Mouse (Mus musculus): ENCODE data around the gene Kansl2.

The Kansl2 gene

GRCm38 (mm10) chr15:98533881-98534627, at the start of gene Kansl2:
Kansl2 (minus strand) TSS chr15:98534264.
- peak; percentile 97 for DNase-seq (ENCODE audit: extremely low spot score)

GRCm38 (mm10) chr15:98582996-98583395, 48.9 kb upstream of the Kansl2 start:
- no peak for DNase-seq (ENCODE audit: extremely low spot score)

- no peak for DNase-seq (ENCODE audit: extremely low spot score)
Observed at GRCm38 (mm10) chr15:98582410-98582809, 48.3 kb upstream of the Kansl2 start.

- DNase-seq (ENCODE audit: extremely low spot score) = peak; percentile 79
Observed at GRCm38 (mm10) chr15:98579795-98580464, 45.9 kb upstream of the Kansl2 start.

GRCm38 (mm10) chr15:98579310-98579709, 45.2 kb upstream of the Kansl2 start:
- no peak for DNase-seq (ENCODE audit: extremely low spot score)

- DNase-seq (ENCODE audit: extremely low spot score) = no peak
Observed at GRCm38 (mm10) chr15:98573293-98573692, 39.2 kb upstream of the Kansl2 start.

GRCm38 (mm10) chr15:98570873-98571538, 36.9 kb upstream of the Kansl2 start, which contains the start of the genes Ccnt1 and 4930415O20Rik:
Ccnt1 (minus strand) TSS chr15:98570923.
4930415O20Rik (plus strand) TSS chr15:98571004.
- DNase-seq (ENCODE audit: extremely low spot score) = no peak

- DNase-seq (ENCODE audit: extremely low spot score) = no peak
Observed at GRCm38 (mm10) chr15:98569795-98570365, 35.8 kb upstream of the Kansl2 start.

- no peak for DNase-seq (ENCODE audit: extremely low spot score)
Observed at GRCm38 (mm10) chr15:98569216-98569615, 35.2 kb upstream of the Kansl2 start.

GRCm38 (mm10) chr15:98568256-98569033, 34.4 kb upstream of the Kansl2 start:
- peak; percentile 39 for DNase-seq (ENCODE audit: extremely low spot score)

GRCm38 (mm10) chr15:98567278-98568134, 33.4 kb upstream of the Kansl2 start:
- peak; percentile 100 for DNase-seq (ENCODE audit: extremely low spot score)

- DNase-seq (ENCODE audit: extremely low spot score) = no peak
Observed at GRCm38 (mm10) chr15:98566973-98567277, 32.9 kb upstream of the Kansl2 start.

- no peak for DNase-seq (ENCODE audit: extremely low spot score)
Observed at GRCm38 (mm10) chr15:98557186-98557585, 23.1 kb upstream of the Kansl2 start.

- no peak for DNase-seq (ENCODE audit: extremely low spot score)
Observed at GRCm38 (mm10) chr15:98555881-98556280, 21.8 kb upstream of the Kansl2 start.

- DNase-seq (ENCODE audit: extremely low spot score) = no peak
Observed at GRCm38 (mm10) chr15:98552758-98553157, 18.7 kb upstream of the Kansl2 start.

GRCm38 (mm10) chr15:98546843-98547242, 12.8 kb upstream of the Kansl2 start:
- DNase-seq (ENCODE audit: extremely low spot score) = no peak

- no peak for DNase-seq (ENCODE audit: extremely low spot score)
Observed at GRCm38 (mm10) chr15:98545151-98545550, 11.1 kb upstream of the Kansl2 start.

- no peak for DNase-seq (ENCODE audit: extremely low spot score)
Observed at GRCm38 (mm10) chr15:98543341-98543740, 9.3 kb upstream of the Kansl2 start.

- DNase-seq (ENCODE audit: extremely low spot score) = no peak
Observed at GRCm38 (mm10) chr15:98541064-98541463, 7.0 kb upstream of the Kansl2 start.

GRCm38 (mm10) chr15:98537923-98538322, 3.9 kb upstream of the Kansl2 start:
- DNase-seq (ENCODE audit: extremely low spot score) = no peak

Data from embryo, embryonic 9.5 days (tissue).